Mouse (Mus musculus): ENCODE data around the gene Jak2.

Gene Jak2

GRCm38 (mm10) chr19:29251191-29251957 is at the start of gene Jak2:
Jak2 (plus strand) TSS chr19:29251828.
- peak; percentile 93 for DNase-seq (ENCODE audit: low spot score)

- no peak for DNase-seq (ENCODE audit: low spot score)
These were observed 48.3 kb upstream of the Jak2 start for GRCm38 (mm10) chr19:29203337-29203736.

GRCm38 (mm10) chr19:29204583-29204982 is 47.0 kb upstream of the Jak2 start:
- DNase-seq (ENCODE audit: low spot score) = no peak

DNA sequence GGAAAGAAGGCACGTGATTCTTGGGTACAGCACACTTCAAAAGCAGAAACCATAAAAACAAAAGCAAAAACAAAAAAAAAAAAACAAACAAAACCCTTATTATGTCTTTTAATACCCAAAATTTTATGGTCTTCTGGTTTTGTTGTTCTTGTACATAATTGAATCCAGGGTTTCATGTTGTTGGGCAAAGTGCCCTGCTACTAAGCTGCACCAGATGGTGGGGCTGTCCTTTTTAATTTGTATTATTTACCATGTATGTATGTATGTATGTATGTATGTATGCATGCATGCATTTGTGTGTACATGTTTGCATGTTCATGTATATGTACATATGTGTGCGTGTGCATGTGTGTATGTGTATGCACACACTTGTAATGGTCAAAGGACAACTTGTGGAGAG is 46.4 kb upstream of the Jak2 start:
- no peak for DNase-seq (ENCODE audit: low spot score)

DNA sequence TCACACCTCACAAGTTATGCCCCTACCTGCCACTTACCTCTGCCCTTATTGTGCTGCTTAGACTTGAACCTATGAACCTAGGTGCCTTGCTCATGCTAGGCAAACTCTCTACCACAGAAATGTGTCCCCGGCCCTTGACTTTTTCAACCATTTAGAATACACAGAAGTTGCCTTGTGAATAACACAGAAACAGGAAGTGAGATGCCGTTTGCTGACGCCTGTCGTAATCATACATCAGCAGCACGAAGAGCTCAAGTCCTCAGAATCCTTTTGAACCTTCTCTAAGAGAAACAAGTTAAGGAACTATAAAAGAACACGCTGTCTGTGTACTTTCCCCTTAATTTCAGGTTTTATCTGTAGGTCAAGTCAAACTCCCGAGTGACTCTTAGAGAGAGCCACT is 41.7 kb upstream of the Jak2 start:
- DNase-seq (ENCODE audit: low spot score) = no peak

GRCm38 (mm10) chr19:29210319-29210718 is 41.3 kb upstream of the Jak2 start:
- DNase-seq (ENCODE audit: low spot score) = no peak

GRCm38 (mm10) chr19:29215811-29216509 is 35.7 kb upstream of the Jak2 start:
- DNase-seq (ENCODE audit: low spot score) = no peak

- no peak for DNase-seq (ENCODE audit: low spot score)
These were observed 29.8 kb upstream of the Jak2 start for GRCm38 (mm10) chr19:29221867-29222266.

DNA sequence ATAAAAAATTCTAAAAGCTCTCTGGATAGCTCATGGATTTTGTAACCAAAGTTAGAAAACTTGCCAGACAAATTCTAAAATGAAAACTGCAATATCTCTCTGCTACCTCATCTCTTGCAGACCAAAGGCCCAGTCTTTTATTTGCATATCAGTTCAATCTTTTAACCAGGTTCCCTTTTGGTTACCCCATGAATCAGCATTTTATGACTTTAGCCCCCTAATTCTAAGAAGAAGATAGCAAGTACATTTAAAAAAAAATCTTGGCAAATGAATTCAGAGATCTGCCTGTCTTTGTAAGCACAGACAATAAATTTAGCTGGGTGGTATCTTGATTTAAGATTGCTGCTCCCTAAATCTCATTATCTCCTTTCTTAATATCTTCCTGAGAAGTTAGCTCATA is 26.7 kb upstream of the Jak2 start:
- DNase-seq (ENCODE audit: low spot score) = no peak

GRCm38 (mm10) chr19:29226996-29227395 is 24.6 kb upstream of the Jak2 start:
- DNase-seq (ENCODE audit: low spot score) = no peak

GRCm38 (mm10) chr19:29227941-29228590 is 23.6 kb upstream of the Jak2 start:
- DNase-seq (ENCODE audit: low spot score) = no peak

DNA sequence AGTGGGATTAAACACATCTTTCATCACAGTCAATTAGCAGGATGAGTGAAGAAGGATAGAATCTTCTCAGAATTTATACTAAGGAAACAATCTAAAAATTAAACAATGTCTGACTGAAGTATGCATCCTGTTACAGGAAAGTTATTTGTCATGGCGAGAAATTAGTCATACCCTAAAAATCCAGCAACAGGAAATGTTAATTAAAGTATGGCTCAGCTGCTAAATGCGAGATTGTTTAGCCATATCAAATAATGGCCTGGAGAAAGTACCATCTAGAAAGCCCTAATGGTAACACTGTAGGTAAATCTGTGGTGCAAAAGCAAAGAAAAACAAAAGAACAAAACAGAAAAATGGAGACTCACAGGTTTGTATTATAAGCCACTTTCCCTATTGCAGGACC is 22.6 kb upstream of the Jak2 start:
- no peak for DNase-seq (ENCODE audit: low spot score)

- no peak for DNase-seq (ENCODE audit: low spot score)
These were observed 18.9 kb upstream of the Jak2 start for GRCm38 (mm10) chr19:29232738-29233137.

DNA sequence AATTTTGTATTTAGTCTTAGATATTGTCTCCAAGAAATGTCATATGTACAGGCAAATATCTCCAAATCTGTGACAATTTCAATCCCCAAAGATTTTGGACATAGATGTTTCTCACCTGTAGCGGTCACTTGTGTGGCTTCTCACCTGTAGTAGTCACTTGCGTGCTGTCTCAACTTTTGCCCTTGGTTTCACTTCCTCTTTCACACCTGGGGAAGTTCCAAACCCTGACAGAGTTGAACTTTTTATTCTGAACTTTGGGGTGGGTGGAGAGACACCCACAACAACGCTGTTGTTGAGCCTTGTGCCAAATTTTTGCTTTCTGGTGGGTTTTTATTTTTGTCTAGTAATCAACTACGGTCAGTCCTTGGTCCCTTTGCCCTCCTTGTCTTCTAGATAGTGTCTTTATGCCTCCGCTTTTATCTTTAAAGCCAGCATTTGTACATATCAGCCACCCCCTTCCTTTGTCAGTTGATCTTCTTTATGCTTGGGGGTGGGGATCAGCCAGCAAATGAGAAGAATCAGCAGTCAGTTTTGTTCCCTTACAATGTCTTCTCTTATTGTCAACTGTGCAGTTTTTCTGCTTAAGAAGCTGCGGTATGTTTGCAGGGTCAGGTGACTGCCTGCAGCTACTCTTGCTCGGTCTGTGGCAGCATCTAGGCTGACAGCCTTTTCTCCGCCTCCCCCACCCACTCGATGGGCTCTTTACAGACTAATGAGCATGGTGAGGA is 14.8 kb upstream of the Jak2 start:
- no peak for DNase-seq (ENCODE audit: low spot score)

DNA sequence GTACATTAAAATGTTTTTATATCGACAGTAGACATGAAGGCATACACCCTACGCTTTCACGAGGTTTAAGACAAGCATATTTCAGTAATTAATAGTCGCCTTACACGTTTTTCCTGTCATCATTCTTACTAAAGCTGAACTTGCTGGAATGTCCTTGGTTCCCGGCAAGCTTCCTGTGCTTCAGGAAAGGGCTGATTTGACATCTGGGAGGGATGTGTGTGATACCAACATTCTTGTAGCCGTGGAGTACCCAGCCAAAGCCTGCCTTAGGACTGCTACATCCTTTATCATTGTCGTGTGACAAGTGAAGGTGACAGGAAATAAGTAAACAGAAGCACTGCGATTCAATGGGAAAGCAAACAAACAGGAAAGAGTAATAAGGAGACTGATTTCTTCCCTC is 13.5 kb upstream of the Jak2 start:
- DNase-seq (ENCODE audit: low spot score) = no peak

- DNase-seq (ENCODE audit: low spot score) = no peak
These were observed 12.0 kb upstream of the Jak2 start for GRCm38 (mm10) chr19:29239513-29240235.

DNA sequence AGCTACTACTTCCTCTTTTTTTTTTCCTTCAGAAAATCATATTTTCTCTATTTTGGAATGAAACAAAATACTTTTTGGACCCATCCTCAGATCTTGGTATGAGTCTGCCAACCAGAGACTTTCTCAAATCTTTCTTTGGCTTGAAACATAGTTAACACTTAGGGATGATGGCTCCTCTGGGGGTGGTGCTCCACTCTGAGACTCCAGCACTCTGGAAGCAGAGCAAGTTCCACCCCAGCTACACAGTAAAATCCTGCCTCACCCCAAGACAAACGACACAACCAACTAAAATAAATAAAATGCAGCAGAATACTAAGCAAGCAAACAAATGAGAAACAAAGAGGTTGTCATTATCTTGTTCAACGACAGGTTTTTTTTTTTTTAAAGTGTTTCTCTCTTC is 11.0 kb upstream of the Jak2 start:
- no peak for DNase-seq (ENCODE audit: low spot score)

GRCm38 (mm10) chr19:29241581-29241980 is 10.0 kb upstream of the Jak2 start:
- DNase-seq (ENCODE audit: low spot score) = no peak

- DNase-seq (ENCODE audit: low spot score) = no peak
These were observed 1.7 kb upstream of the Jak2 start for GRCm38 (mm10) chr19:29249933-29250332.

DNA sequence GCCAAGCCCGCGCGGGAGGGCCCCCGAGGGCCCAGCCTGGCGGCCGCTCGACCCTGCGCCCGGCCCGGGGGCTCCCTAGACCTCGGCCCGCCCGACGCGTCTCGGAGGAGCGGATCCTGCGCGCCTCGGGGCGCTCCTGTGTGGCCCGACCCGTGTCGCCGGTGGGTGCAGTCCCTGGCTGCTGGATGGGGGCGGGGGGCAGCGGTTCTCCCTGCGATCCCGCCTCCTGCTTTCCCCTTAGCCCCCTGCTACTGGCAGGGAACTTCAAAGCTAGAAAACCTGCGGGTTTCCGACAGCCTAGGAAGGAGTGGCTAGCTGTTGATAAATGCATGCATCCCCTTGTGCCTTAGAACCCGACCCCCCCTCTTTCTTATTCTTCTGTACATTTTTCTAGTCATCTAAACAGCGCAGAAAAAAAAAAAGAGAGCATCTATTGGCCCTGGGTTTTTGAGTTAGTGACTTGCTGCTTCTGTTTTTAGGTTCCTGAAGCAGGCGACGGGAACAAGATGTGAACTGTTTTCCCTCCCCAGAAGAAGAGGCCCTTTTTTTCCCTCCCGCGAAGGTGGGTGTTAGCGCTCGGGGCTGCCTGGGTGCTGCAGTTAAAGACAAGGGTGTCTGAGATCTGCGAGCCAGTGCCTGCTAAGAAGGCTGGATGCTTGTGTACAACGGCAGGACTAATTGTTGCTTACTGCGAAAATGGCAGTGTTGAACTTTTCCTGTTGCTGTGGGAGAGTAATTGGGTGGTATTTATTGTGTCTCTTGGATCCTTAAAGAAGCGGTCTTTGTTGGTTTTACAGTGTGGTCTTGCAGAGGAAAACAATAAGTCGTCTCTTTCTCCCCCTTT is 552 bp downstream of the Jak2 start:
- DNase-seq (ENCODE audit: low spot score) = peak; percentile 13

Measured in ovary, adult 18-20 months (tissue).